Mouse (Mus musculus) bone marrow macrophage, adult 2 months (primary cell): ENCODE results near the gene Pkd1l2.

Experiments
- CTCF ChIP-seq: IDR thresholded peaks from 2 replicates; pipeline ENCODE4 v1.5.1; 2012; ENCODE audit warnings: low read depth, mild to moderate bottlenecking, low read length, moderate library complexity
- POLR2A ChIP-seq: IDR thresholded peaks from 2 replicates; pipeline ENCODE4 v1.6.1; 2012; ENCODE audit warnings: mild to moderate bottlenecking, low read depth, low read length, borderline replicate concordance

- TF ChIP-seq CTCF: no peak
- TF ChIP-seq POLR2A: no peak
These were observed 36.2 kb upstream of the Pkd1l2 start for GRCm38 (mm10) chr8:117118409-117118808.
